Mouse (Mus musculus) myocyte (in vitro differentiated cells): ENCODE results near the gene Oosp1. TPM values are rescaled to one million over a fixed set of nuclear protein-coding genes. Genes with fewer than 3 reads are reported as not detected.

Experiments used
- H3K27me3 ChIP-seq: one replicate; pipeline ENCODE4 v1.6.1; 2011; ENCODE audit not compliant: control insufficient read depth, insufficient read depth, insufficient read length
- H3K36me3 ChIP-seq: one replicate; pipeline ENCODE4 v1.6.1; 2011; ENCODE audit not compliant: control insufficient read depth, insufficient read depth
- H3K4me2 ChIP-seq: one replicate; pipeline ENCODE4 v1.6.1; 2011; ENCODE audit warnings: low read depth, control low read depth
- H3K4me3 ChIP-seq: one replicate; pipeline ENCODE4 v1.5.1; 2011; ENCODE audit warnings: mild to moderate bottlenecking, control low read depth, moderate library complexity
- H3K79me2 ChIP-seq: one replicate; pipeline ENCODE4 v1.6.1; 2011; ENCODE audit not compliant: control insufficient read depth, insufficient read depth
- H3ac ChIP-seq: one replicate; pipeline ENCODE4 v1.6.1; 2011; ENCODE audit not compliant: control insufficient read depth, insufficient read length
- CEBPB ChIP-seq: IDR thresholded peaks from 2 replicates; pipeline ENCODE4 v1.6.1; 2011; ENCODE audit warnings: mild to moderate bottlenecking, moderate library complexity; ENCODE audit not compliant: poor library complexity, insufficient read depth, severe bottlenecking
- E2F4 ChIP-seq: IDR thresholded peaks from one replicate; pipeline ENCODE4 v1.6.1; 2011; ENCODE audit warnings: mild to moderate bottlenecking, control low read depth, moderate library complexity; ENCODE audit not compliant: insufficient read depth
- MAX ChIP-seq: IDR thresholded peaks from one replicate; pipeline ENCODE4 v1.6.1; 2011; ENCODE audit warnings: low read depth, mild to moderate bottlenecking, control low read depth
- MYOD1 ChIP-seq, 3 experiments: IDR thresholded peaks; one replicate each; pipeline ENCODE4 v1.6.1; 2011; ENCODE audit warnings: control low read depth in 2 of 3, low read depth in 2 of 3, mild to moderate bottlenecking in 2 of 3, moderate library complexity in 1 of 3; ENCODE audit not compliant: insufficient read length in 2 of 3, control insufficient read depth in 1 of 3
- MYOG ChIP-seq, 3 experiments: IDR thresholded peaks; one replicate each; pipeline ENCODE4 v1.6.1; 2011; ENCODE audit warnings: control low read depth in 2 of 3, low read depth in 2 of 3, mild to moderate bottlenecking in 2 of 3; ENCODE audit not compliant: insufficient read length in 2 of 3, control insufficient read depth in 1 of 3, insufficient read depth in 1 of 3
- POLR2A ChIP-seq: IDR thresholded peaks from one replicate; pipeline ENCODE4 v1.6.1; 2011; ENCODE audit warnings: low read depth, mild to moderate bottlenecking, control low read depth, moderate library complexity; ENCODE audit not compliant: insufficient read length
- POLR2AphosphoS2 ChIP-seq: IDR thresholded peaks from one replicate; pipeline ENCODE4 v1.6.1; 2011; ENCODE audit warnings: low read depth, control low read depth; ENCODE audit not compliant: insufficient read length
- REST ChIP-seq: IDR thresholded peaks from one replicate; pipeline ENCODE4 v1.6.1; 2011; ENCODE audit warnings: mild to moderate bottlenecking, control low read depth, moderate library complexity; ENCODE audit not compliant: insufficient read depth, insufficient read length
- SRF ChIP-seq: IDR thresholded peaks from one replicate; pipeline ENCODE4 v1.6.1; 2011; ENCODE audit warnings: low read depth; ENCODE audit not compliant: control insufficient read depth, insufficient read length
- TCF12 ChIP-seq: IDR thresholded peaks from one replicate; pipeline ENCODE4 v1.6.1; 2011; ENCODE audit warnings: mild to moderate bottlenecking, control low read depth; ENCODE audit not compliant: poor library complexity, insufficient read depth, severe bottlenecking
- TCF3 ChIP-seq: IDR thresholded peaks from one replicate; pipeline ENCODE4 v1.6.1; 2011; ENCODE audit warnings: low read depth, control low read depth; ENCODE audit not compliant: insufficient read length
- USF1 ChIP-seq: IDR thresholded peaks from one replicate; pipeline ENCODE4 v1.6.1; 2011; ENCODE audit warnings: low read depth, mild to moderate bottlenecking, control low read depth, moderate library complexity
- polyA plus RNA-seq: library from polyadenylated mRNA; unstranded; fragments of >200 nt; fragmentation: generic; extraction: Trizol; gene quantifications from one replicate; pipeline ENCODE4 v1.2.1, GENCODE M21; 2012; ENCODE audit warnings: missing spikeins

Gene Oosp1
- not detected for polyA plus RNA-seq

DNA sequence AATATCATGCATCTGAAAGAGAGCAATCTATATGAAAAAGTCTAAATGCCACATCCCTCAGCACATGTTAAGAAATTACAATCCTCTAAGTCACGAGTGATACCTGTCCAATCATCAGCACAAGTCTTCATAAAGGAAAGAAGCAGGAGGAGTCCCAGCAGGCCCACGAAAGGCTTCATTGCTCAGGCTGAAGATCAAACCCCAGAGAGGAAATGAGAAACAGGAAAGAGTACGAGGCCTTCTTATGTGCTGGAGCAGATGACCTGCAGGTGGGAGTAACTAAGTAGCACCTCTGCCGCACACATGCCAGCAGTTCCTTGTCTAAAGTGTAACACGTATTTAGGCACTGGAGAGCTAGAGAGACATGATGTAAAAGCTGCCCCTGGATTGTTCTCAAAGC, at the start of gene Oosp1:
Gene Oosp1, minus strand, starts transcription at position 312 of the 400 bp plus-strand sequence.
- no peak within 1 kb of the TSS for H3K4me3 ChIP-seq
- H3ac ChIP-seq: no peak within 1 kb of the TSS
- H3K4me2 ChIP-seq: no peak within 1 kb of the TSS
- no peak for TF ChIP-seq TCF12
- no peak for TF ChIP-seq MAX
- TF ChIP-seq USF1: no peak
- TF ChIP-seq POLR2A: no peak
- no peak for TF ChIP-seq REST
- no peak for TF ChIP-seq CEBPB
- no peak for TF ChIP-seq TCF3
- no peak for TF ChIP-seq MYOG (IDR thresholded peaks at IDR 0.05; ENCODE audit: control insufficient read depth in 1 of 3, insufficient read depth in 1 of 3, insufficient read length in 2 of 3, low read depth in 2 of 3)
- TF ChIP-seq E2F4: no peak
- no peak for TF ChIP-seq MYOD1 (IDR thresholded peaks at IDR 0.05; ENCODE audit: control insufficient read depth in 1 of 3, insufficient read length in 2 of 3, low read depth in 2 of 3)
- TF ChIP-seq SRF: no peak
- no peak for TF ChIP-seq POLR2AphosphoS2
- no peaks in the 10 kb centered on the region for H3K79me2 ChIP-seq
- H3K27me3 ChIP-seq: no peaks in the 10 kb centered on the region
- no peaks in the 10 kb centered on the region for H3K36me3 ChIP-seq

DNA sequence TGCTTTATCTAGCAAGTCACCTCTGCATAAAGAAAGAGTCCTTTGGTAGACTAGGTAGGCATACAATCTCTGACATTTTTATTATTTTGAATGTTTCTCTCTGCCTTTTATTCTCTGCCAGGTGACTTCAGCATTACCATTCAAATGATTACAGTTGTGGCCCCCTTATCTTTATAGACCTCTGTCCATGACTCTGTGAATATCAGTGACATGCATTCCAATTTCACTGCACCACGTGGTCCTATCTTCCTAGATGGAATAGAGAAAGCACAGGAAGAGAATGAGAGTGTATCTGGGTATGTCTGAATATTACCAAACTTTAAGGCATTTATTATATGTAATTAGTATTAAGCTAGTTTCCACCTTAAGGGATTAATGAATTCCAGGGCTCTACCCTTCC, 45.5 kb upstream of the Oosp1 start:
- no peak overlapping the region for H3K4me2 ChIP-seq
- no peak for TF ChIP-seq POLR2AphosphoS2
- no peak for TF ChIP-seq MYOG (IDR thresholded peaks at IDR 0.05; ENCODE audit: control insufficient read depth in 1 of 3, insufficient read depth in 1 of 3, insufficient read length in 2 of 3, low read depth in 2 of 3)
- TF ChIP-seq TCF3: no peak
- TF ChIP-seq REST: no peak
- no peak for TF ChIP-seq SRF
- TF ChIP-seq E2F4: no peak
- TF ChIP-seq USF1: no peak
- no peak for TF ChIP-seq MAX

GRCm38 (mm10) chr19:11730278-11730677, 39.3 kb upstream of the Oosp1 start:
- Histone ChIP-seq H3K79me2 (no peaks in the 10 kb centered on the region), H3K36me3 (no peaks in the 10 kb centered on the region), H3K27me3 (no peaks in the 10 kb centered on the region), H3K4me3 (no peak overlapping the region), H3ac (no peak overlapping the region), H3K4me2 (no peak overlapping the region)
- no peak for TF ChIP-seq MYOG (IDR thresholded peaks at IDR 0.05; ENCODE audit: control insufficient read depth in 1 of 3, insufficient read depth in 1 of 3, insufficient read length in 2 of 3, low read depth in 2 of 3)
- no peak for TF ChIP-seq REST
- TF ChIP-seq POLR2AphosphoS2: no peak
- TF ChIP-seq SRF: no peak
- no peak for TF ChIP-seq TCF3
- TF ChIP-seq POLR2A: no peak
- TF ChIP-seq TCF12: no peak
- TF ChIP-seq USF1: no peak
- no peak for TF ChIP-seq MAX
- no peak for TF ChIP-seq MYOD1 (IDR thresholded peaks at IDR 0.05; ENCODE audit: control insufficient read depth in 1 of 3, insufficient read length in 2 of 3, low read depth in 2 of 3)
- TF ChIP-seq E2F4: no peak
- TF ChIP-seq CEBPB: no peak

More for the DNA sequence above, 45.5 kb upstream of the Oosp1 start:
- Histone ChIP-seq H3K27me3 (no peaks in the 10 kb centered on the region), H3K4me3 (no peak overlapping the region), H3K79me2 (no peaks in the 10 kb centered on the region), H3ac (no peak overlapping the region), H3K36me3 (no peaks in the 10 kb centered on the region)

DNA sequence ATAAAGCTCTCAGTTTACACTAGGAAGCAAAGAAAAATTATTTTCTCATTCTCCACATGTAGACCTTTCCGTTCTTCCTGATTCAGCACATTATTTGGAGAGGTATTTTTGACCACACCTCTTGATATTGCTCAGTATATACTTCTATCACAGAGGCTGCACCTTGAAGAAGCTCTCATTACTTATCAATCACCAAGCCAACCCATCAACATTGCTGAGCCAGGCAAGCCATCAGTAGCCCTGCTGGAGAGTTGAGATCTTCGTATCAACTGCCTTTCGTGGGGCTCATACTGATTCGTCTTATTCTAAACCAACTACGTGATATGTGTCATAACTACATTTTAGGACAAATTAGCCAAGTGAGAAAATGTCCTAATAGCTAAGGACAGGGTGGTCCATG, 36.4 kb upstream of the Oosp1 start:
- Histone ChIP-seq H3K4me2 (no peak overlapping the region), H3K79me2 (no peaks in the 10 kb centered on the region), H3K36me3 (no peaks in the 10 kb centered on the region), H3ac (no peak overlapping the region), H3K27me3 (no peaks in the 10 kb centered on the region), H3K4me3 (no peak overlapping the region)
- TF ChIP-seq CEBPB (no peak), TCF3 (no peak), POLR2A (no peak), USF1 (no peak), E2F4 (no peak), POLR2AphosphoS2 (no peak), MAX (no peak), REST (no peak), SRF (no peak), MYOG (IDR thresholded peaks at IDR 0.05; ENCODE audit: control insufficient read depth in 1 of 3, insufficient read depth in 1 of 3, insufficient read length in 2 of 3, low read depth in 2 of 3) (no peak), MYOD1 (IDR thresholded peaks at IDR 0.05; ENCODE audit: control insufficient read depth in 1 of 3, insufficient read length in 2 of 3, low read depth in 2 of 3) (no peak), TCF12 (no peak)

GRCm38 (mm10) chr19:11725915-11726314, 35.0 kb upstream of the Oosp1 start:
- Histone ChIP-seq H3K27me3 (no peaks in the 10 kb centered on the region), H3K4me3 (no peak overlapping the region), H3K79me2 (no peaks in the 10 kb centered on the region), H3K36me3 (no peaks in the 10 kb centered on the region), H3ac (no peak overlapping the region), H3K4me2 (no peak overlapping the region)
- TF ChIP-seq TCF3 (no peak), USF1 (no peak), E2F4 (no peak), SRF (no peak), POLR2AphosphoS2 (no peak), MAX (no peak), REST (no peak)
